Mouse (Mus musculus) adrenal gland, adult (tissue): Measurements from ENCODE around the gene Rasa4.
"Not testable (repeated sequence)": the region's sequence is repeated elsewhere in the genome, so short reads cannot be mapped to it uniquely, and the experiment has no call there.

Experiments
- DNase-seq, 2 experiments: peaks; one replicate each; pipeline ENCODE4 v3.0.0; 2022 to 2023; ENCODE audit warnings: low spot score in 1 of 2; ENCODE audit not compliant: inconsistent age in 2 of 2

The Rasa4 gene

GRCm38 (mm10) chr5:136108486-136108885 is 24.8 kb downstream of the Rasa4 start:
- no peak for DNase-seq

DNA sequence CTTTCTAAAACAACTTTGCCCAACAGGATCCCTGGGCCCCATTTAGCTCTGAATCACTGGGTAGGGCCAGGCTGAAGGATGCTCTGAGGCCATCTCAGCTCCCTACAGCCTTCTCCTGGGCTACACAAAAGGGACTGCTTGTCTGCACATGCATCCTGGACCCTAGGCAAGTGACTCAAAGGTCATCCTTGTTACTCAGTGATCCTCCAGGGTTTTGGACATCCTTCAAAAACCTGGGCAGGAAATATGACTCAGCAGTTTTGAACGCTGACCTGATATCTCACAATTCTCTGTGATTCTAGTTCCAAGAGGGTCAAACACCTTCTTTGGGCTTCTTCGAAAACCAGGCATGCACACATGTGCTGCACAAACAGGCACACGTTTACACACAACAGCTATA is 25.3 kb downstream of the Rasa4 start:
- peak; percentile 58 to 73 for DNase-seq

DNA sequence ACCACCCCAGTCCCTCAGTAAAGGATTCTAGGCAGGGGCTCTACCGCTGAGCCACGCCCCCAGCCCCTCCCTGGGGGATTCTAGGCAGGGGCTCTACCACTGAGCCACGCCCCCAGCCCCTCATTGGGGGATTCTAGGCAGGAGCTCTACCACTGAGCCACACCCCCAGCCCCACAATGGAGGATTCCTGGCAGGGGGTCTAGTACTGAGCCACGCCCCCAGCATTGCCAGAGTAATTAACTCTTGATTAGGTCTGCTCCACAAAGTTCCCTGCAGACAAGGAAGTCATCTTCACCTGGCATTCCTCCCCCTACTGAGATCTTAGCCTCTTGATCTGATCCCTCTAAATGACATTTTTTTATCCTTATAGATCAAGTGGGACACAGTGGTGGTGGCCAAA is 29.8 kb downstream of the Rasa4 start:
- not testable (repeated sequence) for DNase-seq

DNA sequence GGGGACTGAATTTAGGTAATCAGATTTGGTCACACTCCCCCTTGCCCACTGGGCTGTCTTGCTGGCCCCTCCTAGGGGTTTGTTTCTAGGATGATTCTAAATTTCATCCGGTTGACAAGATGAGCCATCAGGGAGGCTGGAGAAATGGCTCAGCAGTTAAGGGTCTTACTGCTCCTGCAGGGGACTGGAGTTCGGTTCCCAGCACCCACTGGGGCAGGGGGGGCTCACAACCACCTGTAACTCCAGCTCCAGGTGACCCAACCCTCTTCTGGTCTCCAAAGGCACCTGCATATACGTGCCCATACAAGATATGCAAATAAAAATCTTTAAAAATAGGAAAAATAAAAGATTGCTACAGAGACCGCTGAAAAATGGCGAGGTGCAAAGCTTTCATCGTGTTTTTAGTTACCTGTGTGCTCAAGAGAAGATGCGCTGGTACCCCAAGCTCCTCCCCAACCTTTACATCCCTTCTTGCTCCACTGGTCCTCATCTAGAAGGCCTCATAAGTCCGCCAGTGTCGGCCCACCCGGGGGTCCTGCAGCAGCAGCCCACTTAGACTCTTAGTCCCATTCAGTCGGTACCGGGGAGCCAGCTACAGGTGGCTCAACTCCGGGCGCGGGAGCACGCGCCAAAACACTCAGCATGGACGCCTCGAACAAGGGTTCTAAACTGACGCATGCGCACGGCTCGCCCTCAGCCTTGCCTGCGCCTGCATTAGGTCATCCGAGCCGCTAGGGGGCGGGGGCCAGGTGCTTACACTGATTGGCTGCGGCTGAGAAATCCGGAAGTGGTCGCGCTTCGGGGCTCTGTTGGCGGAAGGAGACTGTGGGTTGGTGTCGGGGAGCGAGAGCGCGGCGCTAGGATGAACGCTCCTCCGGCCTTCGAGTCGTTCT is 32.4 kb downstream of the Rasa4 start, which contains the start of gene Polr2j:
Polr2j (plus strand) TSS at position 741 of the 893 bp plus-strand sequence.
- DNase-seq: peak; percentile 97 to 99

- no peak for DNase-seq
Observed at GRCm38 (mm10) chr5:136116784-136117112, 33.0 kb downstream of the Rasa4 start.

DNA sequence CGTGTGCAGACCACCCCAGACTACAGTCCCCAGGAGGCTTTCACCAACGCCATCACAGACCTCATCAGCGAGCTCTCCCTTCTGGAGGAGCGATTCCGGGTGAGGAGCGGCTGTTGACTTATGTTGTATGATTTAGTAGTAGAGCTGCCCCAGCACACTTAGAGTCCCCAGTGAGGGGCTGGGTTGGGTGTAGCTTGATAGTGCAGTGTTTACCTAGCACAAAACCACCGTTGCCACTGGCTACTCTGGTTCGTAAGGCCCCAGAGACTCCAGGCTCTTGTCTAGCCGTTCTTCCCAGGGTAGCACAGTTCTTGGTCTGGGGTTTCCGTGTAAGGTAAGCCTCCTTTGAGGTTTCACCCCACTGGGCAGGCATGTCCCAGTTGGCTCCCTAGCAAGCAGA is 38.4 kb downstream of the Rasa4 start:
- DNase-seq: no peak

DNA sequence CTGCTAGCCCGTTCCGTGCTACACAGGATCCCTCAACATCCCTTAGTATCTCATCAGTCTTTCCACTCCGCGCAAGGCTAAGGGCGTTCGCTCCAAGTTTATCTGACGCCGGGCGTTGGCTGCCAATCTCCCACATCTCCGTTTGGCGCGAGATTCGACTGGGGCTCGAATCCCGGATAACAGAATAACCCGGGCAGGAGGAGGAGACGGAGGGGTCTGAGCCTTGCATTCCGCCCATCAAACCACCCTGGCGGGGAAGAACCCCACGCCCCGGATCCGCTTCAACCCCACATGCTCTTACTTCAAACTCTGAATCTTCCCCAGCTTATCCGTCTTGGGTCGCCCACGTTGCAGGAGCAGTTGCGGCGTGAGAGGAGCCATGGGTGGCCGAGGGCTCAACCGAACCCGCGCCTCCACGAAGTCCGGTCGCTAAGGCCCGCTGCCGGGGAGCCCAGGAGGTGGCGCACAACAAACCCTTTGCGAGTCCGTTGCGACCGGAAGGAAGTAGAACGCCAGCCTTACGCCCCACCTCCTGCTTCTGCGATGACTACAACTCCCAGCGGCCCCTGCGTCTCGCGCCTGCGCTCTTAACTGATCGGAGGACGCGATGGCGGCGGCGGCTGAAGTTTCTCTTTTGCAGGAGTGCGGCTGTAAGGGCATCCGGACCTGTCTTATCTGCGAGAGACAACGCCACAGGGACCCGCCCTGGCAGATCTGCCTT is 52.0 kb downstream of the Rasa4 start, which contains the start of the genes Lrwd1 and Alkbh4:
Lrwd1 (minus strand) TSS at position 504 of the 721 bp plus-strand sequence.
Alkbh4 (plus strand) TSS at position 576 of the 721 bp plus-strand sequence.
- peak; percentile 96 to 98 for DNase-seq

- peak in 1 of 2 experiments; percentile 58 for DNase-seq
Observed at GRCm38 (mm10) chr5:136136292-136136990, 52.7 kb downstream of the Rasa4 start.

DNA sequence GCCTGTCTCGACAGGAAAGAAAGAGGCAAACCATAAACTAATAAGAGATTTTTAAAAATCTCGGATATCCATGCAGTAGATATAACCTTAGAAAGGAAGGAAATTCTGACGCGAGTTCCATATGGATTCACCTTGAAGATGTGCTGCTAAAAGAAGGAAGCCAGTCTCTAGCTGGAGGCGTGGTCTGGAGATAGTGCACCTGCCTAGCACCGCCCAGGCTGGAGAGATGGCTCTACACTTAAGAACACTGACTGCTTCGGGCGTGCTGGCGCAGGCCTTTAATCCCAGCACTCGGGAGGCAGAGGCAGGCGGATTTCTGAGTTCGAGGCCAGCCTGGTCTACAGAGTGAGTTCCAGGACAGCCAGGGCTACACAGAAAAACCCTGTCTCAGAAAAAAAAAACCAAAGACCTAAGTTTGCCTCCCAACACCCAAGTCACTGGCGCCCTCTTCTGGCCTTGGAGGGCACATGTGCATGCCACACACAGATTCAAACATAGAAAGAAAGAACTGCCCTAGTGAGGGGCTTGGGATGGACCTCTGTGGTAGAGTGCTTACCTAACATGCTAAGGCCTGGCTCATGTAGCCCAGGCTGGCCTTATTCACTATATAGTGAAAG is 54.0 kb downstream of the Rasa4 start:
- DNase-seq: peak in 1 of 2 experiments; percentile 73

GRCm38 (mm10) chr5:136139393-136139792 is 55.7 kb downstream of the Rasa4 start:
- no peak for DNase-seq

DNA sequence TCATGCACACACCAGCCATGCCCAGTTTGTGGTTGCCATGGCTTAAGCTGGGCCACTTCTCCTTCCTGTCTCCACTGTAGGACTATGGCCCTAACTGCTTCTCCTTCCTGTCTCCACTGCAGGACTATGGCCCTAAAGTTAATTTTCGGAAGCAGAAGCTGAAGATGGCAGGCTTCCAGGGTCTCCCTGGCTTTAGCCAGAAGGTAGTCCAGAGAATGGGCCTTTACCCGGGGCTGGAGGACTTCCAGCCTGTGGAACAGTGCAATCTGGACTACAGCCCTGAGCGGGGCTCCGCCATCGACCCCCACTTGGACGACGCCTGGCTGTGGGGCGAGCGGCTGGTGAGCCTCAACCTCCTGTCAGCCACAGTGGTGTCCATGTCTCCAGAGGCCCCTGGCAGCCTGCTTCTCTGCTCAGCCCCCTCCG is 56.4 kb downstream of the Rasa4 start:
- no peak for DNase-seq

GRCm38 (mm10) chr5:136142746-136143145 is 59.0 kb downstream of the Rasa4 start:
- no peak for DNase-seq

DNA sequence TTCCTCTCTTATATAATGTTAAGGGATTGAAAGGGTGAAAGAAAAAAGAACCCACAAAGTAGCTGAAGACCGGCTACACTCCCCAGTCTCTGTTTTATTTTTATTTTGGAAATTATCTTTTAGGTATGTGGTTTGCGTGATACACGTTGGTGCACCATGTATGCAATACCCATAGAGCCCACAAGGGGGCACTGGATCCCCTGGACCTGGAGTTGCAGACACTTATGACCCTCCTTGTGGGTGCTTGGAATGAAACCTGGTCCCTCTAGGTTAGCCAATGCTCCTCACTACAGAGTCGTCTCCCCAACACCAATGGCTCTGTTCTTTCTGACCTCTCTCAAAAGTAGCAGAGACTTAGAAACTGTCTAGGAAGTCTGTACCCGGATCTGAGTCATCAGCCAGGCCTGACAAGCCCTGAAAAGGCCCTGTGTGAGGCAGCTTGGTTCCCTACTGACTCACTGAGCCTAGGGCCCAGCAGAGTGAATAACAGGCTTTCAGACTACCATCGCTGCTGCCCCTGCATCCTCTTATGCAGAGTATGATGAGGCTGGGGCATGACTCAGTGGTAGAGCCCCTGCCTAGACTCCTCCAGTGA is 59.5 kb downstream of the Rasa4 start:
- DNase-seq: no peak

DNA sequence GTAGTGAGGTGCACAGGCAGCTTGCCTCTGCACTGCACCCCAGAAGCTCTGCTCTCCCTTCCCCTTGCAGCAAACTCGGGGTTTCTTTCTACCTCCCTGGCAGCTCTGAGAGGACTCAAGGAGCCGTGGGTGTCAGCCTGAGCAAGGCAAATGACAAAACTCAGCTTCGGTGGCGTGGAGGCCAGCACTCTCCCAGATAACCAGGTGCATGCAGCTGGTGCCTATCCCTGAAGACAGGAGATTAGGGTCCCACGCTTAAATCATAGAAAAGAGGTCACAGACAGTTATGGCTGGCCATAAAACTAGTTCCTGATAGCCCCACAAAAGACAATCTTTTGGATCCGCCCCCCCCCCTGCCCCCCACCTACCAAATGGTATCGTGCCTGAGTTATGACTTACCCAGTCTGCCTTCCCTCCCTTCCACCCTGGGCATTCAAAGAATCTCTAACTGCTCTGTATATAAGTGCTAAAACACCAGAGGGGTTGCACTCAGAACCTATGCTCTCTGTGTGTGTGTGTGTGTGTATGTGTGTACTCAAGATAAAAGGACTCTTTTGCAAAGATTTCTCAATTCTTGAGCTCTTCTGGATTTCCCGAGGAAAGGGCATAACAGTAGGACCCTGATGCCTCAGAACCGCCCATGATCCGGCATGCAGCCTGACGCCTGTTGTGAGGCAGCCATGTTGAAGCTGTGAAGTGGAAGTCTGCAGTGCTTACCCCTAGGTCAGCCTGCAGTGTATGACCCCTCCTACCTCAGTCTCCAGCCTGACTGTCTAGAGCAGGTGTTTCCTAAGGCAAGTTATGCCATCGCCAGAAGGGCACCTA is 61.1 kb downstream of the Rasa4 start:
- DNase-seq: no peak

DNA sequence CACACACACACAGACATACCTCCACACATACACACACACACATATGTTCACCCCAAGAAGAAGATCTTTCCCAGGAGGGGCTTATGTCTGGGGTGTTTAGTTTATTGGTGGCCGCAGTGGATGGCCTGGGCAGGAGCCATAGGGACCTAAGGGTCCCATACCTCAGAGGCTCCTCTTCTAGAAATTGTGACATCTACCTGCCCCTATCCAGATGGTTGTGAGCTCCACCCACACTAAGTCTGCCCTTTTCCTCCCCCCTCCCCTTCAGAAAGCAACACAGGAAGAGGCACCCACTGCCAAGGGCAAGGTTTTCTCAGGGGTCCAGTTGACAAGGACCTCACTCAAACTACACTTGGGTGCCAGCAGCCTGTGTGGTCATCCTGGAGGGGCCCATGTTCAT is 63.2 kb downstream of the Rasa4 start:
- DNase-seq: peak in 1 of 2 experiments; percentile 21

GRCm38 (mm10) chr5:136147704-136148103 is 64.0 kb downstream of the Rasa4 start:
- no peak for DNase-seq

DNA sequence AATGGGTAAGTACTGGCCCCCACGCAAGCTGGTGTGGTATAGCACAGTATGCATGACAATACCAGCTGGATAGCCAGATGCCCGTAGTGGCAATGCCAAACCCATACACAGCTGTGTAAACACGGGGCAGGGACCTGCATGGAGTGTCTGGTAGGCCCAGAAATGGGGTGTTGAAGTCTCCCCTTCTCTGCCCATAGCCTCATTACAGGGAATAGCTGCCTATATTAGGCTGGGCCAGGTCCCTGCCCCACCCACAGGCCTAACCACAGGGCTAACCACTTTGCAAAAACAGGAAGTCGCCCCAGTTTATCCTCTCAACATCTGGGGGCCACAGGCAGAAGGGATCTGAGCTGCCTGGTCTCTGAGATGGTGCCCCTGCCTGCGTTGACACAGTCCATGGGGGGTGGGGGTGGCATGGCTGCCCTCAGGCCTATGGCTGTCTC is 65.4 kb downstream of the Rasa4 start:
- DNase-seq: peak in 1 of 2 experiments; percentile 22

- DNase-seq: peak in 1 of 2 experiments; percentile 15
Observed at GRCm38 (mm10) chr5:136152365-136152764, 68.6 kb downstream of the Rasa4 start.

DNA sequence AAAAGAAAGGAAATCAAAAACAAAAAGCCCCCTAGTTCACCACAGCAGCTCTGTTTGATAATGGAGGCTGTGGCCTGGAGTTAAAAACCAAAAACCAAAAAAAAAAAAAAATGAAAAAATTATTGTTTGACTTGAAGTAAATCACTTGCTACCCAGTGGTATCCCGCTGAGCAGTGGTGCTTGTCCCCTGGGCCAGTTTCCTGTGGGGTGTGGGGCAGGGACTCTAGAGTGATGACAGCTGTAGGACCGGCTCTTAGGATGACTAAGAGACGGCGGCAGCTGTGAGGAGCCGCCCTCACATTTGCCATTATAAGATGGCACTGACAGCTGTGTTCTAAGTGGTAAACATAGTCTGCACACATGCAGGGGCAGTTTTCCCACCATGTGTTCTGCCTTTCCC is 71.7 kb downstream of the Rasa4 start:
- DNase-seq: no peak
